Mouse (Mus musculus) bone marrow, adult 2 months (tissue): ENCODE results near the gene Il6ra. TPM values are rescaled to one million over a fixed set of nuclear protein-coding genes. Genes with fewer than 3 reads are reported as not detected.

ENCODE experiments used
- H3K27ac ChIP-seq: fragments of 200-500 bp; 2 replicates; pipeline ENCODE4 v1.5.1; 2012; ENCODE audit warnings: low read depth, mild to moderate bottlenecking, control low read depth, inconsistent platforms, low read length; ENCODE audit not compliant: control insufficient read depth, poor library complexity, insufficient read depth
- H3K4me1 ChIP-seq: fragments of 200-500 bp; 2 replicates; pipeline ENCODE4 v1.6.1; 2011; ENCODE audit warnings: low read length; ENCODE audit not compliant: control insufficient read depth, insufficient read depth
- H3K4me3 ChIP-seq: fragments of 200-500 bp; replicated peaks from 2 replicates; pipeline ENCODE3; 2011; ENCODE audit warnings: mild to moderate bottlenecking, low read depth, low read length, control low read depth; ENCODE audit not compliant: control insufficient read depth
- CTCF ChIP-seq: fragments of 200-500 bp; IDR thresholded peaks from 2 replicates; pipeline ENCODE4 v1.5.1; 2011; ENCODE audit warnings: low read length, control low read depth; ENCODE audit not compliant: control insufficient read depth, insufficient read depth
- POLR2A ChIP-seq: fragments of 200-500 bp; IDR thresholded peaks from 2 replicates; pipeline ENCODE4 v1.6.1; 2011; ENCODE audit warnings: low read depth, mild to moderate bottlenecking, control low read depth, low read length, borderline replicate concordance; ENCODE audit not compliant: control insufficient read depth
- WGBS: fragments of 180-500 bp; shearing (Covaris S2); methylation state at CpG from one replicate; pipeline ENCODE4 v1.1.7; 2018; 5-methylcytosine and 5-hydroxymethylcytosine counted together
- polyA plus RNA-seq: library from polyadenylated mRNA; stranded (reverse); fragments of >200 nt; gene quantifications from 2 replicates; pipeline ENCODE4 v1.2.4, GENCODE M21; 2011; ENCODE audit warnings: low replicate concordance; ENCODE audit not compliant: missing spikeins, insufficient read depth, insufficient read length

The Il6ra gene
- polyA plus RNA-seq, 1 experiment = 11.4 TPM

- H3K4me1 ChIP-seq = peaks cover 3% of the 10 kb centered on the region; the same call in 1 of the 2 replicates
- 91% methylated on average over 11 of the region's 11 CpGs for WGBS
Measured at GRCm38 (mm10) chr3:89885766-89886165, 27.2 kb downstream of the Il6ra start.

DNA sequence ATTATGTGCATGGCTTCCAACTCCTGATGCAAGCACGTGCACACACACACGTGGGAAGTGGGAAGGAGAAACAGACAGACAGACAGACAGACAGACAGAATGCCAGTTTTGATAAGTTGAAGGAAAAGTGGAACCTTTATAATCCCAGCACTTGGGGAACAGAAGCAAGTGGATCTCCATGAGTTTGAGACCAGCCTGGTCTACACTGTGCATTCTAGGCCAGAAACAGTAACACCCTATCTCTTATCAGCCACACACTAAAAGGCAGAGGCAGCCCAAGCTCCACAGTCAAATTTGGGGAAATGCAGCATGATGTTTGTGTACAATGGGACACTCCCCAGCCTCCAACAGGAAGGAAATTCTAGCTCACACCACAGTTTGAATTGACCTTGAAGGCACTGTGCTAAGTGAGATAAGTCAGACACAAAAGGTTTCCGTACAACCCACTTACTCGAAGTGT, 29.4 kb downstream of the Il6ra start:
- H3K4me1 ChIP-seq = peaks cover 3% of the 10 kb centered on the region; the same call in 1 of the 2 replicates
- WGBS = 43% methylated on average over 4 of the region's 4 CpGs
- H3K27ac ChIP-seq = no peak overlapping the region
- H3K4me3 ChIP-seq = no peak overlapping the region
- TF ChIP-seq POLR2A (no peak), CTCF (no peak)

More at GRCm38 (mm10) chr3:89885766-89886165, 27.2 kb downstream of the Il6ra start:
- Histone ChIP-seq H3K4me3 (no peak overlapping the region), H3K27ac (no peak overlapping the region)
- TF ChIP-seq POLR2A (no peak), CTCF (no peak)

DNA sequence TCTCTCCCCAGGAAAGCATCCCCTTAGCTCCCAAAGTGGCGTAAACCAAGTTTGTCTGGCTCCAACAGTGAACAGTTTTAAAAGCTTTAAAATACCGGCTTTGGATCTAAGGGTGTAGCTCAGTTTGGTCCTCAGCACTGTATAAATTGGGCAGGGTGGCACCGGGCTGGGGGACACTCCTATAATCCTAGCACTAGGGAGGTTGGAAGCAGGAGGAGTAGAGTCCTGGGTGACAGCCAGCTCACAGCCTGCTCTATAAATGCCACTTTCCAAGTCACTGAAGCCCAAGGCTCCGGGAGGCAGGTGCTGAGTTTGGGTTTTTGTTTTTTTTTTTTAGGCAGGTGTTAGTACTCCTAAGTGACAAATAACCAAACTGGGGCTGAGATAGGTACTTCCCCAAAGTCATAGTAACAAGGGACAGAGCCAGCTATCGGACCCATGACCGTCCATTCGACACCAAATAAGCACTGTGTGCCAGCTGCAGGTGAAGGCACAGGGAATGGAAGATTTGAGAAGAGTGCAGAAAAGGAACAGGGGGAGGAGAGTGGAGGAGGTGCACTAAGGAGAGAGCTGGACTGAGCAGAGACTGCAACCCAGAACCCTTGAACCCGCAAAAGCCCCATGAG, 30.3 kb downstream of the Il6ra start:
- TF ChIP-seq POLR2A (no peak), CTCF (no peak)
- H3K4me3 ChIP-seq = no peak overlapping the region
- H3K27ac ChIP-seq = no peak overlapping the region
- WGBS = 85% methylated on average over 8 of the region's 8 CpGs
- peaks cover 1% of the 10 kb centered on the region; the same call in 1 of the 2 replicates for H3K4me1 ChIP-seq

- 71% methylated on average over 5 of the region's 5 CpGs for WGBS
- TF ChIP-seq POLR2A = no peak
- no peak for TF ChIP-seq CTCF
- no peak overlapping the region for H3K4me3 ChIP-seq
- peaks cover 1% of the 10 kb centered on the region; the same call in 1 of the 2 replicates for H3K4me1 ChIP-seq
- H3K27ac ChIP-seq = no peak overlapping the region
Measured at GRCm38 (mm10) chr3:89880036-89880851, 32.8 kb downstream of the Il6ra start.

DNA sequence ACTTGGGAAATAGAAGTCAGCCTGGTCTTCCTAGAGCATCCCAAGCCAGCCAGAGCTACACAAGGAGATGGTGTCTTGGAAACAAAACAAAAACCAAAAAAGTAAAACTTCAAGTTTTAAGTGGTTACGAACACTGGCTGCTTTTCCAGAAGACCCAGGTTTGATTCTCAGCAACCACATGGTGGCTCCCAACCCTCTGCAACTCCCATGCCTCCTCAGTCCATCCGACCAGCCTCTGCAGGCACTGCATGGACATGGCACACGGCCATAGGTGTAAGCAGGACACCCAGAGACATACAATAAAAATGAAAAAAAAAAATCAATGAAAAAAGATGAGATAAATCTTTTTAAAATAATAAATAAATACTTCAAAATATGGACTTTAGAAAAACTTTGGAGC, 33.7 kb downstream of the Il6ra start:
- 82% methylated on average over 3 of the region's 3 CpGs for WGBS
- H3K4me1 ChIP-seq = peaks cover 1% of the 10 kb centered on the region; the same call in 1 of the 2 replicates
- no peak overlapping the region for H3K4me3 ChIP-seq
- TF ChIP-seq POLR2A (no peak), CTCF (no peak)
- no peak overlapping the region for H3K27ac ChIP-seq

GRCm38 (mm10) chr3:89878456-89878855, 34.5 kb downstream of the Il6ra start:
- H3K4me1 ChIP-seq = no peaks in the 10 kb centered on the region; the same call in 1 of the 2 replicates
- 75% methylated on average over 3 of the region's 3 CpGs for WGBS
- H3K27ac ChIP-seq = no peak overlapping the region
- no peak overlapping the region for H3K4me3 ChIP-seq
- TF ChIP-seq POLR2A (no peak), CTCF (no peak)

DNA sequence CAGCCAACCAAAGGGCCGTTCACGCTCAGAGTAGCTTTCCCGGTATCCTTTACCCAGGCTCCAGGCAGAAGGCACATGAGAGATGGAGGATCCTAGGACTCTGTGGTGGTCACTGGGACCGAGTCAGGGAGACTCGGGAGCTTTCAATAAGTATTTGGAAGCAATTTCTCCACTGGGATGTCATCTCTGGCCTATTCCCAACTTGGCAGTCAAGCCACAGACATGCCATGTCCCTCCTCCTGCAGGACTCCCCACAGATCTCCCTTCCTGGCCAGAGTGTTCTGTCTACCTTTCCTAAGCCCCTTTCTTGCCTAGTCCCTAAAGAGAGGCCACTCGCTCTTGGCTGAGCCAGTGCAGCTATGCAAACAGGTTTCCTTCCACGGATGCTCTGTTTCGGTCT, 35.9 kb downstream of the Il6ra start:
- no peak for TF ChIP-seq POLR2A
- no peak for TF ChIP-seq CTCF
- H3K4me3 ChIP-seq = no peak overlapping the region
- 84% methylated on average over 8 of the region's 8 CpGs for WGBS
- H3K27ac ChIP-seq = no peak overlapping the region
- no peaks in the 10 kb centered on the region for H3K4me1 ChIP-seq

- Histone ChIP-seq H3K27ac (no peak overlapping the region), H3K4me1 (no peaks in the 10 kb centered on the region), H3K4me3 (no peak overlapping the region)
- TF ChIP-seq POLR2A (no peak), CTCF (no peak)
- WGBS = 52% methylated on average over 4 of the region's 4 CpGs
Measured at GRCm38 (mm10) chr3:89876469-89876868, 36.5 kb downstream of the Il6ra start.

DNA sequence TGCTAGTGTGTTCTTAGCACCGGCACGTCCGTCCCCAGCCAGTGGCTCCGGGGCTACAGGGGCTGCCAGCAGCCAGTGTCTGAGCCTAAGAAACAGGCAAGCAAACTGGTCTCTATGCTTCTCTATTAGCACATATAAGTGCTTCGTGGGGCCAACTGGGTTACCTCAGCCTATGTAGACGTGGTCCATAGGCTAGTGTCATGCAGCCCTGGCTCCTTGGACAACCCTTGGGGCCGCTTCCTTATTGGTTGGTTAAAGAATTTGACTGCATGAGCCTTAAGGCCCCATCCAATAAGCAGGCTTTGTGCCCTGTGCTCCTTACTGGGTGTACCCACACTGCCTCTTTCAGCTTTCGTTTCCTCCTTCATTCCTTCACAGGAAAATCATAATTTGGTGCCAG, 37.2 kb downstream of the Il6ra start:
- 81% methylated on average over 8 of the region's 8 CpGs for WGBS
- Histone ChIP-seq H3K27ac (no peak overlapping the region), H3K4me3 (no peak overlapping the region), H3K4me1 (no peaks in the 10 kb centered on the region)
- TF ChIP-seq POLR2A = no peak
